Comparison of ENCODE assay signal across 8 mouse cellular contexts in genomic region chr1:72283992-72284485, GRCm38 (mm10). TPM values are rescaled to one million over a fixed set of nuclear protein-coding genes. Genes with fewer than 3 reads are reported as not detected.
DNase-seq lines count a peak whose midpoint lies in the region; ATAC-seq lines count a peak whose summit lies in the region.

Gene Pecr, minus strand, starts transcription at chr1:72284314.
Gene Tmem169, plus strand, starts transcription at chr1:72284369.

- no peaks in the 10 kb centered on the region for H3K36me3 ChIP-seq in hindbrain, embryonic 11.5 days (ENCODE audit: control insufficient read depth, insufficient read depth, low read length)

- peak within 1 kb of the TSS; percentile 58; the same call in 1 of the 2 replicates for H3K27ac ChIP-seq in hindbrain, embryonic 11.5 days (ENCODE audit: low read depth, low read length)

- peak within 1 kb of the TSS; percentile 69 for H3K9ac ChIP-seq in hindbrain, embryonic 11.5 days (ENCODE audit: low read depth, low read length)

- peak within 1 kb of the TSS; percentile 44 for H3K4me3 ChIP-seq in hindbrain, embryonic 11.5 days (ENCODE audit: low read depth, low read length)

- peak; percentile 82 for DNase-seq in MEL-GATA-1-ER (ENCODE audit: extremely low read depth, low read depth)
- peak; percentile 95 for DNase-seq in cerebellum, adult 8-10 months
- DNase-seq in hindbrain, embryonic 11.5 days (ENCODE audit: low spot score), result peak; percentile 96
- DNase-seq in layer of hippocampus, postnatal 10 days (ENCODE audit: low spot score in 2 of 2), result peak; percentile 91 to 94
- peak; percentile 96 for DNase-seq in lung, postnatal 10 days
- DNase-seq in ovary, postnatal 36 days (ENCODE audit: low spot score), result peak; percentile 93
- DNase-seq in thymus, postnatal 25 days, result peak; percentile 82

- no peaks in the 10 kb centered on the region for H3K27me3 ChIP-seq in hindbrain, embryonic 11.5 days (ENCODE audit: control insufficient read depth, insufficient read depth, low read length)

- no peaks in the 10 kb centered on the region; the same call in 1 of the 2 replicates for H3K4me1 ChIP-seq in hindbrain, embryonic 11.5 days (replicated peaks; ENCODE audit: control insufficient read depth, insufficient read depth, low read length)

- WGBS in hindbrain, embryonic 11.5 days, result 0% methylated on average over 30 of the region's 30 CpGs

- peak; percentile 96 for ATAC-seq in frontal cortex, adult (ENCODE audit: low TSS enrichment)
- peak; percentile 98 for ATAC-seq in hindbrain, embryonic 11.5 days (ENCODE audit: low FRiP score)

- H3K4me2 ChIP-seq in hindbrain, embryonic 11.5 days (replicated peaks; ENCODE audit: low read depth, low read length), result peak within 1 kb of the TSS; percentile 74

- no peaks in the 10 kb centered on the region for H3K9me3 ChIP-seq in hindbrain, embryonic 11.5 days (ENCODE audit: control insufficient read depth, low read length)

RNA-seq across cellular contexts. Expression of gene Pecr, which starts in this region (rescaled TPM):
- polyA plus RNA-seq in hindbrain, embryonic 11.5 days (2014; fragmentation: Nextera tagmentation; extraction: Ambion mirVana), result 14.0 and 16.4 TPM in 2 replicates
- total RNA-seq in layer of hippocampus, postnatal 10 days (2021), result 1 to 10 TPM; 4.8 to 6.4 TPM

RNA-seq across cellular contexts. Expression of gene Tmem169, which starts in this region (rescaled TPM):
- polyA plus RNA-seq in hindbrain, embryonic 11.5 days (2014; fragmentation: Nextera tagmentation; extraction: Ambion mirVana), result 25.5 TPM in 2 replicates
- total RNA-seq in layer of hippocampus, postnatal 10 days (2021), result 10 to 100 TPM; 35.5 to 41.4 TPM

Comparison
In these comparisons a context has a peak if more than half of its experiments do, and no peak if none do; other contexts are left out.
1. Peak in every context shown above with its lines: DNase-seq, ATAC-seq, H3K4me3 ChIP-seq and H3K27ac ChIP-seq.